Mouse (Mus musculus): Measurements from ENCODE around the gene Slc18a2. TPM values are rescaled to one million over a fixed set of nuclear protein-coding genes. Genes with fewer than 3 reads are reported as not detected.
A peak's percentile ranks its signal among the peaks of the same experiment; 100 is the strongest.

Slc18a2 gene
- 9.1 and 11.1 TPM in 2 replicates for polyA plus RNA-seq (2015; fragmentation: Nextera tagmentation; extraction: Ambion mirVana)

- peaks cover 29% of the 10 kb centered on the region for H3K27me3 ChIP-seq
- ATAC-seq (replicated peaks; ENCODE audit: insufficient number of reproducible peaks, insufficient read depth, low FRiP score, low read depth) = peak; percentile 68; the same call in 1 of the 2 replicates
- under 1% methylated on average over 55 of the region's 55 CpGs for WGBS
Observed at GRCm38 (mm10) chr19:59260718-59261442, at the start of gene Slc18a2. Gene Slc18a2, plus strand, starts transcription at chr19:59260896.

GRCm38 (mm10) chr19:59216891-59217290 lies 43.8 kb upstream of the Slc18a2 start:
- ATAC-seq (replicated peaks; ENCODE audit: insufficient number of reproducible peaks, insufficient read depth, low FRiP score, low read depth) = no peak
- Histone ChIP-seq H3K27me3 (no peaks in the 10 kb centered on the region), H3K4me2 (no peak overlapping the region), H3K27ac (no peak overlapping the region), H3K4me1 (replicated peaks) (no peaks in the 10 kb centered on the region), H3K4me3 (no peak overlapping the region), H3K9me3 (replicated peaks) (no peaks in the 10 kb centered on the region), H3K36me3 (no peaks in the 10 kb centered on the region), H3K9ac (no peak overlapping the region)
- 78% methylated on average over 3 of the region's 3 CpGs for WGBS

More at GRCm38 (mm10) chr19:59260718-59261442, at the start of gene Slc18a2:
- Histone ChIP-seq H3K36me3 (no peaks in the 10 kb centered on the region), H3K9me3 (replicated peaks) (no peaks in the 10 kb centered on the region), H3K9ac (peak within 1 kb of the TSS; percentile 49), H3K4me1 (replicated peaks) (peaks cover 13% of the 10 kb centered on the region), H3K4me2 (peak within 1 kb of the TSS; percentile 84), H3K4me3 (peak within 1 kb of the TSS; percentile 51), H3K27ac (no peak within 1 kb of the TSS)

- H3K4me3 ChIP-seq = no peak within 1 kb of the TSS
- no peak for ATAC-seq (replicated peaks; ENCODE audit: insufficient number of reproducible peaks, insufficient read depth, low FRiP score, low read depth)
- no peaks in the 10 kb centered on the region for H3K4me1 ChIP-seq (replicated peaks)
- no peaks in the 10 kb centered on the region for H3K36me3 ChIP-seq
- no peak within 1 kb of the TSS for H3K27ac ChIP-seq
- WGBS = 85% methylated on average over 8 of the region's 8 CpGs
- H3K27me3 ChIP-seq = no peaks in the 10 kb centered on the region
- no peaks in the 10 kb centered on the region for H3K9me3 ChIP-seq (replicated peaks)
- no peak within 1 kb of the TSS for H3K4me2 ChIP-seq
- no peak within 1 kb of the TSS for H3K9ac ChIP-seq
Observed at GRCm38 (mm10) chr19:59218991-59219390, 41.7 kb upstream of the Slc18a2 start, which contains the start of gene Kcnk18. Gene Kcnk18, plus strand, starts transcription at chr19:59219214.

DNA sequence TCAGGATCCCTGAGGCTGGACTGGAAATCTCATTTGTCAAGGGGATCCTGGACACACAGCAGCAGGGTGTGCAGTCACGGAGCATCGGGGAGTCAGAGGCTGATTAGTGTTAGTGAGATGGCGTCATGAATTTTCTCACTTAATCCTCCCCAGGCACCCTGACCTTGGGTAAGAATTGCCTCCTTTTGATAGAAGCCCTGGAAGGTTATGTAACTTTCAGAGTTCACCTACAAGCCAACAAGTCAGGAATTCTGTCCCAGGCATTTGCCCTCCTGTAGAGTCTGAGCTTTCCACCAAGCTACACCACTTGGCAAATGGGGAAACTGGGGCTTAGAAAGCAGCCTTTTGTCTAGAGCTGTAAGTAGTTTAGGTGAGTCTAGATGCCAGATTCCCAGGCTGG lies 39.6 kb upstream of the Slc18a2 start:
- Histone ChIP-seq H3K36me3 (no peaks in the 10 kb centered on the region), H3K27me3 (no peaks in the 10 kb centered on the region), H3K27ac (no peak overlapping the region), H3K4me2 (no peak overlapping the region), H3K9me3 (replicated peaks) (no peaks in the 10 kb centered on the region), H3K9ac (no peak overlapping the region), H3K4me3 (no peak overlapping the region), H3K4me1 (replicated peaks) (no peaks in the 10 kb centered on the region)
- ATAC-seq (replicated peaks; ENCODE audit: insufficient number of reproducible peaks, insufficient read depth, low FRiP score, low read depth) = no peak
- WGBS = 70% methylated on average over 3 of the region's 3 CpGs

DNA sequence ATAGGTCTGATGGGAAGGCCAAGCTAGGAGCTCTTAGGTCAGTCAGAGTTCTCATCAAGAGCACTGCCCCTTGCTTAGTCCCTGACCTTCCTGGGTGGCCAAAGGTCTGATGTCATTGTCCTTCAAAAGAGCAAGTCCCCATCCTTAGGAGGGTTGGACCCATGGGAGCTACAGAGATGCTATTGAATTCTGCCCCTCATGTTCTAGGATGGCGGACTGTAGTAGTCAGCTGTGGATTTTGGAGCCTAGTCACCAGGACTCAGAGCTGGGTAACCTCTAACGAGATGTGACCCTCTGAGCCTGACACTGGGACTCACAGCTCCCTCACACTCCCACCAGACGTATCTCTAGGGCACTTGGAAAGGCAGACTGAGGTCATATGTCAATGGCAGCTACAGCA lies 32.3 kb upstream of the Slc18a2 start:
- no peak for ATAC-seq (replicated peaks; ENCODE audit: insufficient number of reproducible peaks, insufficient read depth, low FRiP score, low read depth)
- no peaks in the 10 kb centered on the region for H3K9me3 ChIP-seq (replicated peaks)
- no peak overlapping the region for H3K9ac ChIP-seq
- H3K4me3 ChIP-seq = no peak overlapping the region
- 46% methylated on average over 3 of the region's 3 CpGs for WGBS
- H3K27me3 ChIP-seq = no peaks in the 10 kb centered on the region
- no peaks in the 10 kb centered on the region for H3K36me3 ChIP-seq
- no peak overlapping the region for H3K27ac ChIP-seq
- no peaks in the 10 kb centered on the region for H3K4me1 ChIP-seq (replicated peaks)
- H3K4me2 ChIP-seq = no peak overlapping the region

- no peaks in the 10 kb centered on the region for H3K4me1 ChIP-seq (replicated peaks)
- no peak for ATAC-seq (replicated peaks; ENCODE audit: insufficient number of reproducible peaks, insufficient read depth, low FRiP score, low read depth)
Observed at GRCm38 (mm10) chr19:59232786-59233185, 27.9 kb upstream of the Slc18a2 start.

DNA sequence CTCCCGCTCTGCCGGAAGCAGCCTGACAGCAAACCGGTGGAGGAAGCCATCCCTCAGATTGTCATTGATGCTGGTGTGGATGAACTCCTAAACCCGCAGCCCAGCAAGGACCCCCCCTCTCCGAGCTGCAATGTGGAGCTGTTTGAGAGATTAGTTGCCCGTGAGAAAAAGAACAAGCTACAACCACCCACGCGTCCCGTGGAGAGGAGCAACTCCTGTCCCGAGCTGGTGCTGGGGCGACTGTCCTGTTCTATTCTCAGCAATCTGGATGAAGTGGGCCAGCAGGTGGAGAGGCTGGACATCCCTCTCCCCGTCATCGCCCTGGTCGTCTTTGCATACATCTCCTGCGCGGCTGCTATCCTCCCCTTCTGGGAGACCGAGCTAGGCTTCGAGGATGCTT lies 25.7 kb upstream of the Slc18a2 start:
- H3K36me3 ChIP-seq = no peaks in the 10 kb centered on the region
- H3K27me3 ChIP-seq = peaks cover 12% of the 10 kb centered on the region
- no peak overlapping the region for H3K4me2 ChIP-seq
- H3K4me1 ChIP-seq (replicated peaks) = no peaks in the 10 kb centered on the region
- H3K9me3 ChIP-seq (replicated peaks) = no peaks in the 10 kb centered on the region
- 67% methylated on average over 18 of the region's 18 CpGs for WGBS
- no peak overlapping the region for H3K9ac ChIP-seq
- ATAC-seq (replicated peaks; ENCODE audit: insufficient number of reproducible peaks, insufficient read depth, low FRiP score, low read depth) = no peak
- no peak overlapping the region for H3K27ac ChIP-seq
- no peak overlapping the region for H3K4me3 ChIP-seq

More at GRCm38 (mm10) chr19:59232786-59233185, 27.9 kb upstream of the Slc18a2 start:
- Histone ChIP-seq H3K9ac (no peak overlapping the region), H3K4me3 (no peak overlapping the region), H3K36me3 (no peaks in the 10 kb centered on the region), H3K27ac (no peak overlapping the region), H3K27me3 (peaks cover 4% of the 10 kb centered on the region; the same call in 1 of the 2 replicates), H3K9me3 (replicated peaks) (no peaks in the 10 kb centered on the region), H3K4me2 (no peak overlapping the region)
- WGBS = 70% methylated on average over 5 of the region's 5 CpGs

GRCm38 (mm10) chr19:59236046-59236445 lies 24.6 kb upstream of the Slc18a2 start:
- H3K27ac ChIP-seq = no peak overlapping the region
- no peak overlapping the region for H3K9ac ChIP-seq
- no peak overlapping the region for H3K4me3 ChIP-seq
- peaks cover 12% of the 10 kb centered on the region for H3K27me3 ChIP-seq
- H3K4me1 ChIP-seq (replicated peaks) = no peaks in the 10 kb centered on the region
- no peaks in the 10 kb centered on the region for H3K36me3 ChIP-seq
- H3K4me2 ChIP-seq = no peak overlapping the region
- no peak for ATAC-seq (replicated peaks; ENCODE audit: insufficient number of reproducible peaks, insufficient read depth, low FRiP score, low read depth)
- no peaks in the 10 kb centered on the region for H3K9me3 ChIP-seq (replicated peaks)
- 76% methylated on average over 6 of the region's 6 CpGs for WGBS

GRCm38 (mm10) chr19:59238630-59239029 lies 22.1 kb upstream of the Slc18a2 start:
- H3K27ac ChIP-seq = no peak overlapping the region
- 70% methylated on average over 3 of the region's 3 CpGs for WGBS
- no peak for ATAC-seq (replicated peaks; ENCODE audit: insufficient number of reproducible peaks, insufficient read depth, low FRiP score, low read depth)
- H3K4me1 ChIP-seq (replicated peaks) = no peaks in the 10 kb centered on the region
- no peaks in the 10 kb centered on the region for H3K36me3 ChIP-seq
- H3K4me2 ChIP-seq = no peak overlapping the region
- H3K27me3 ChIP-seq = peaks cover 12% of the 10 kb centered on the region
- H3K9me3 ChIP-seq (replicated peaks) = no peaks in the 10 kb centered on the region
- H3K4me3 ChIP-seq = no peak overlapping the region
- H3K9ac ChIP-seq = no peak overlapping the region

DNA sequence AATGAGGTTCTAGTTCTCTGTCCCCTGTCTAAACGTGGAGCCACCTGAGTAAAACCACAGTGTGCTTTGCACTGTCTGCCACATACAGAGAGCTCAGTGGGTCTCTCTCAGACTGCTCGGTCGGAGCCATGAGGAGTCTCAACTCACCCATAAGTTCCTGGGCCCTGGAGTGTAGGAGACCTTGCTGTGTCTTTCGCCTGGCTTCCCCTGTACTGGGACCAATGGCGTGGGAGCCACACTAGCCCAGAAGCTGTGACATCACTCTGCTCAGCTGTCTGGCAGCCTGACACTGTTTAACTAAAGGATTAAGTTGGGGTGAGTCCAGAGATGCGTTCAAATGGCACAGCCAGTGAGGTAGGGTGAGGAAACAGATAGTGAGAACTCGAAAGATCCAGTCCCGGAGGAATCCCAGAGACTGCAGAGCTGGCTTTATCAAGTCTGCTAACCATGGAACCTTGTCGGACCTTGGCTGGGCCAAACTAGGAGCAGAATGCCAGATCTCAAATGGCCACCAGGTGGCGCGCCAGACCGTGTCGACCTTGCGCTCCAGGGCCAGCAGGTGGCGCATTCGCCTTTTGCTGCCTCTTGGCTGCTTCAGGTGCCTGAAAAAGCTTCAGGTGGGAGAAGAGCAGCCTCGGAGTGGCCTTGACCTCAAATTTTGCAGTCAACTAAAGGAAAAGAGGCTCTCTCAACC lies 21.4 kb upstream of the Slc18a2 start:
- Histone ChIP-seq H3K4me2 (no peak overlapping the region), H3K9me3 (replicated peaks) (no peaks in the 10 kb centered on the region), H3K27ac (no peak overlapping the region), H3K27me3 (peaks cover 12% of the 10 kb centered on the region), H3K36me3 (no peaks in the 10 kb centered on the region), H3K4me3 (no peak overlapping the region), H3K9ac (no peak overlapping the region), H3K4me1 (replicated peaks) (no peaks in the 10 kb centered on the region)
- 19% methylated on average over 17 of the region's 17 CpGs for WGBS
- no peak for ATAC-seq (replicated peaks; ENCODE audit: insufficient number of reproducible peaks, insufficient read depth, low FRiP score, low read depth)

- WGBS = 75% methylated on average over 4 of the region's 4 CpGs
- no peak overlapping the region for H3K4me3 ChIP-seq
- H3K4me2 ChIP-seq = no peak overlapping the region
- no peak overlapping the region for H3K9ac ChIP-seq
- H3K27me3 ChIP-seq = peaks cover 7% of the 10 kb centered on the region
- no peak overlapping the region for H3K27ac ChIP-seq
- H3K36me3 ChIP-seq = no peaks in the 10 kb centered on the region
- H3K4me1 ChIP-seq (replicated peaks) = no peaks in the 10 kb centered on the region
- ATAC-seq (replicated peaks; ENCODE audit: insufficient number of reproducible peaks, insufficient read depth, low FRiP score, low read depth) = no peak
- no peaks in the 10 kb centered on the region for H3K9me3 ChIP-seq (replicated peaks)
Observed at GRCm38 (mm10) chr19:59241987-59242386, 18.7 kb upstream of the Slc18a2 start.
